Mouse (Mus musculus): ENCODE results near the gene Zfp819. TPM values are rescaled to one million over a fixed set of nuclear protein-coding genes. Genes with fewer than 3 reads are reported as not detected.

Gene Zfp819
- not detected for total RNA-seq (2021)

DNA sequence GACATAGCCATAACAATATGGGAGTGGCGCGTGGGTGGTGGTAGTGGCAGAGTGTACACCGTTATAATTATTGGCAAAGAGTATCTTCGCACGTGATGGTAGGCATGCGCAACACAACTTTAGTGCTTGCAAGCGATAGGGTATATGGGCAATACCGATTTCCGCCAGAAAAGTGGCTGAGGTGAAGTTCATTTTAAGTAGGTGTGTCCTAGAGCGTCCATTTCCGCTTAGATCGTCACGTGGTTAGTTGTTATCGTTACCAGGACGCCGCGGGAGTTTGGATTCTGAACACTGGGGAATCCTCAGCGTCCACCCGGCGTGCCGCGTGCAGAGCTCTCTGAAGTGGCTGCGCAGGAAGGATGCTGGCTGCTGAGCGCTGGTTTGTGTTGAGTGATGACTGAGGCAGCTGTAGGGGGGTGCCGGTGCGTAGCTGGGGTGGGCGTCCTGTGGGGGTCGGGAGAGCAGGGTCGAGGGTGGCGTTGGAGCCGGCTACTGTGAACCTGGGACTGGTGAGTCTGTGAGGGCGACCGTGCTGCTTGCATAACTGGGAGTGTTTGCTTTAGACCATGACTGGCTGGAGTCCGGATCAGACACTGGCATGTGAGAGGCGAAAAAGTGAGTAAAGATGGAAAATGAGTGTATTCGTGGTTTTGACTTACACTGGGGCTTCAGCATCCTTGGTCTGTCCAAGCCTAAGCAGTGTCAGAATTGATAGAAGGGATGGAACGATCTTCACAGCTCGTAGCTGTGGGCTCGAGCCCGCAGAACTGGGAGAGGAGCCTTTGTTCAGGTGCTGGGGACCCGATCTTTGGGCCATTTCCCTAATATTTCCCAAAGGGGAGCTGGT is at the start of gene Zfp819:
TSS of gene Zfp819 (plus strand) at position 274 of the 847 bp plus-strand sequence.
- peak; percentile 9 to 29 for DNase-seq
- intact Hi-C loops (cut with DNase I), result no loop called here

DNA sequence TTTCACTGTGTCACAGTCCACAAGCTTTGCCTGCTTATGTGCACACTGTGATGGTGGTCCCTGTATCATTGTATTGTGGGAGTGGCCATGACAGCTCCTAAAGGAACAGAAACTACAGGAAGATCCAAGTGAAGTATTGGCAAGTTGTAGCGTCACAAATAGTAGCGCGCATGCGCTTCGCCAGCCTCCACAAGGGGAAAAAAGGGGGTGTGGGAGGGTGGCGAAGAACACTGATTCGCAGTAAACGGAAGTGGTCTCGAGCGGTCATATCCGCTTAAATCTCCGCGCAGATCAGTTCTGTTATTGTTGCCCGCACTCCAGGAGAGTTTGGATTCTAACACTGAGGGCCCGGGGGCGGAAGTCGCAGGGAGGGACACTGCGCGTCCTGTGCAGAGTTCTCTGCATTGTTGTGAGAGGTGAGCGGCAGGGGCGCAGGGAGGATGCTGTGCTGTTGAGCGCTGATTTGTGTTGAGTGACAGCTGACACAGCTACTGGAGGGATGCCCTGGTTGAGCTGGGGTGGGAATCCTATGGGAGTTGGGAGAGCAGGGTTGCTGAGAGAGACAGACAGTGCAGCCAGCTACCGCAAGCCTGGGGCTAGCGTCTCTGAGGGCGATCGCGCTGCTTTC is 44.8 kb upstream of the Zfp819 start, which contains the start of gene Zfp658:
TSS of gene Zfp658 (plus strand) at position 251 of the 628 bp plus-strand sequence.
- peak; percentile 79 to 81 for DNase-seq
- intact Hi-C loops (cut with DNase I), result loop anchor here (2.0 to 5.0 kb wide), 2 partner anchors 17 to 95 kb away; partner anchors contain the start of gene Zfp719

DNA sequence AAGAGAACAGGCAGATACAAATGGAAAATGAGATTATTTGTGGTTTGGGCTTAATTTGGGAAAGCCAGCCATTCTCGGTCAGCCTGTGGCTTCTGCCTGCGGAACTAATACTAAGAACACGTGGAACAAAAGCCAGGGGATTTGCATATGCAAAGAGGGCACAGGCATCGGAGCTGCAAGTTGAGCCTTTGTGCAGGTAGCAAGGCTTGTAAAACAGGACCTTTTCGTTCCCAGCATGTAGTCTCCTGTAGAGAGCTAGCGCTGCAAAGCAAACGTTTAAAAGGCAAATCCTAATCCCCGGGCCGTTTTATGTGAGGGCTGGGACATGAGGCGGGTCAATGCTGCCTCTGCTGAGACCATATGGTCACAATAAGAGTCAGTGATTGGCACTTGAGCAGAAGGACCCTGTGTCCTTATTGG is 44.3 kb upstream of the Zfp819 start:
- DNase-seq, result peak in 1 of 2 experiments; percentile 22
- intact Hi-C loops (cut with DNase I), result loop anchor here (2.0 to 5.0 kb wide), 2 partner anchors 16 to 95 kb away; partner anchors contain the start of gene Zfp719

DNA sequence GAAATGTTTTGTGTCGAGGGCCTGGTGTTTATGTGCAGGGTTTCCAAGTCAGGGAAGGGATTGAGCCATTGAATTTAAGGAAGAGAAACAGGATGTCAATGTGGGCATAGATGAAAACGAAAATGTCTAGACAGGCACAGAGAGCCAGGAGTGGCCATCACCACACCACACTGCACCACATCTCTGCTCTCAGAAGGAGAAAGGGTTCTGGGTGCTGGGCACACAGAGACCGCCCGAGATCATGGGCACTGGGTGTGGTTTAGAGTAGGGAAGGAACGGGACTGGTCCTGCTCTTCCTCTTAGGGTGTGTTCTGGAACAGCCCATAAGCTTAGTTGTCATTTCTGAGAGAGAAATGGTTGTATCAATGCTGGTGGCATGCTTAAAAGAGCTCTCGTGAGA is 43.7 kb upstream of the Zfp819 start:
- DNase-seq, result peak in 1 of 2 experiments; percentile 16
- intact Hi-C loops (cut with DNase I), result loop anchor here (2.0 to 5.0 kb wide), 2 partner anchors 16 to 96 kb away; partner anchors contain the start of gene Zfp719

DNA sequence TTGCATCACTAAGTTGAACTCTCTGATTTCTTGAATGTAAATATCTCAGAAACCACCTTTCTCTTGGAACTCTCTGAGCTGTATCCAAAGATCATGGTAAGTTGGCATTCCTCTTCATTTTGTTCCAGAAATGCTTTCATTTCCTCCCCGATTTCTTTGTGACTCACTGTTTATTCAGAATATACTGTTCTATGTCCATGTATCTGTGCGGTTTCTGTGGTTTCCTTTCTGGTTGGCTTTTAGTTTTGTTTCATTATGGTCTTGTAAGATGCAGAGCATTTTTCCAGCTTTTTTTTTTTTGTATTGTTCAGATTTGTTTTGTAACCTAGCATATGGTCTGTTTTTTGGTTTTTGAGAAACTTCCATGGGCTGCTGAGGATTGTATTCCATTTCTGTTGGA is 35.8 kb upstream of the Zfp819 start:
- intact Hi-C loops (cut with DNase I), result loop anchor here (10.0 kb wide), 1 partner anchor 256 kb away; the partner anchor contains the start of gene Zfp715
- no peak for DNase-seq

DNA sequence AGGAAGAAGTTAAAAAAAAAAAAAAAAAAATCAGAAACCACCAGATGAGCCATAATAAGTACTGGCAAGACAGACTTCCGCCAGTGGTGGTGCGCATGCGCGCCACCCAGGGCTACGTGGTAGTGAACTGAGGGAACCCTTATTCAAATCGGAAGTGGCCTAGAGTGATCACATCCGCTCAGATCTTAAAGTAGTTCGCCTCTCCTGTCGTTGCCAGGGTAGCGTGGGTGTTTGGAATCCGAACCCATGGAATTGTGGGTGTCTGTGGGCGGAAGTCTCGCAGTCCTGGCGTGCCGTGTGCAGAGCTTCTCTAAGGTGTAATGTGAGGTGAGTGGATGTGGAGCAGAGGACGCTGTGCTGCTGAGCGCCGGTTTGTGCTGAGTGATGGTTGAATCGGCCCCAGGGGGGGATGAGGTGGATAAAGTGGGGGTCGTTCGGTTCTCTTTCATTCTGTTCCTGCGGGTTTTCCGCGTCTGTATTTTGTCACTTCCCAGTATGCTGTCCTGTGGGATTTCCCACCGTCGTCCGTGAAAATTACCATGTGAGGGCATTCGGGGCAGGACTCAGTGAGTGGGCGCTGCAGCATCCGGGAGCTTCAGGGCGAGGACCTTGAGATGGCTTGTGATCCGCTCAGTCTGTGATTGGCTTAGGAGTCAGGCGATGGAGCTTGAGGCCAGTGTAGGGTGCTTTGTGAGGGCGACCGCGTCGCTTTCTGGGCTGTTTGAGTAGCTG is 27.4 kb upstream of the Zfp819 start, which contains the start of gene Zfp719:
TSS of gene Zfp719 (plus strand) at position 171 of the 732 bp plus-strand sequence.
- peak; percentile 83 to 85 for DNase-seq
- intact Hi-C loops (cut with DNase I), result loop anchor here (1.0 to 10.0 kb wide), 5 partner anchors 17 to 315 kb away; partner anchors contain the start of genes Ctu1, Zfp658 and Zfp715

DNA sequence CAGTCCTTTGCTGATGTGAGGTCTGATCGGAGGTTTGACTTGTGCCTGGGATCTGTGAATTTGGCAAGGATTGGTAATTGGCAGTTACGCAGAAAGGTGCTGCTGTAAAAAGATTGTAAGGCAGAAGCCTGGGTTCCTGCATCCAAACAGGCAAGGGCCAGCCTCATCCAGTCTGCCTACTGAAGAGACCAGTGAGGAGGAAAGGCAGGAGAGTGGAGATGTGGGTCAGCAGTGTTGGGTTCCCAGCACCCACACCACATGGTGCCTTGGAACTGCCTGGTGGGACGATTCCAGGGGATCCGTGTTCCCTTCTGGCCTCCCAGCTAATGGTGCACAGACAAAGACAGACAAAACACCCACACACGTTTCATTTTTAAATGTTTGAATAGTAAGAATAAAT is 26.4 kb upstream of the Zfp819 start:
- DNase-seq, result no peak
- intact Hi-C loops (cut with DNase I), result loop anchor here (10.0 kb wide), 1 partner anchor 314 kb away; no protein-coding TSS in a partner anchor

DNA sequence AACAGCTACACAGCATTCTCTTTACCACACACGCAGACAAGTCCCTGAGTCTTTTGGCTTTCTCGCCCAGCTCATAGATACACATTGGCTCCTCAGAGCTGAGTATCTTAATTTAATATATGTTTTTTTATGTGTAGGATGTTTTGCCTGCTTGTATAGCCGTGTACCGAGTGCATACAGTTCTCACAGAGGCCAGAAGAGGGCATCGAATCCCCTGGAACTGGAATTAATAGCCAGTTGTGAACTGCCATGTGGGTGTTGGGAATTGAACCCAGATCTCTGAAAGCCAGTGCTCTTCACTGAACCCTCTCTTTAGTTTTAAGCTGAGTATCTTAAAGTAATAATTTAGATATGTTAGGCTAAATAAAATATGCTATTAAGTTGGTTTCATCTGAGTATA is 22.2 kb upstream of the Zfp819 start:
- intact Hi-C loops (cut with DNase I), result loop anchor here (10.0 kb wide), 1 partner anchor 310 kb away; no protein-coding TSS in a partner anchor
- DNase-seq, result no peak

DNA sequence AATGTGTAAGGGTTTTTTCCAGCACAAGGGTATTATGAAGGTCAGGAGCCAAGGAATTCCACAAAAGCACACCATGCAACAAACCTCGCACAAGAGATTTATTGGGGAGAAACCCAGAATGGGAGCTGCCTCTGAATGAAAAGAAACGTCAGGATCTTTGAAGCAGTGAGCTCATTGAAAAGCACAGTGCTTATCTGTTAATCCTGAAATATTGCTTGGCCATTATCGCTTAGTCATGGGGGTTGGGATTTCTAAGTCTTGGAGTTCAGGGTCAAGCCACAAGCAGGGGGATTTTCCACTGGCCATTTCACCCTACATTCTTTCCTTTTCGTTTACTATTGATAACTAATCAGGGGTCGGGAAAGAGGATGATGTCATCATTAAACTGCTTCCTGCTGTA is 5.1 kb upstream of the Zfp819 start:
- DNase-seq, result no peak
- intact Hi-C loops (cut with DNase I), result no loop called here

DNA sequence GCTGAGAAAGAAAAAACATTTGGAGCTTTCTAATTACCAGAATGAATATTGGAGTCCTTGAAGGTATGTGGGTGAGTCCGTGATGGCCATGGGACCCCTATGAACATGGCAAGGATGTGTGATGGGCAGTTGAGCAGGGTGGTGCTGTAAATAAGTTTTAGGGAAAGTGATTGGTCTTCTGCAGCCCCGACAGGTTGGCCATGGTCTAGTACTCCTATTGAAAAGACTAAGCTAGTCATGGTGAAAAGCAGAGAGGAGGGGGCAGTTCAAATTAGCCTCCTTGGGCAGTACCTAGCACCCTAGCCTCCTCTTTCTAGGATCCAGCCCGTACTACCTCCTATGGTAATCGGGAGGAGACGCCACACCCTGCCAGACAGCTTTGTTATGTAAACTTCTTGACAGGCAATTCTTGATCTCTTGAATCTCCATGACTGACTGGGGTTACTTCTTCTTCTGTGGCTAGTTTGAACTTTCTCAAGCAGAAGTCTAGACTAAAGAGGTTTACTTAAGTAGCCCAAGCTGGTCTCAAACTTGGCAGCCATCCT is 846 bp downstream of the Zfp819 start:
- intact Hi-C loops (cut with DNase I), result no loop called here
- DNase-seq, result no peak

DNA sequence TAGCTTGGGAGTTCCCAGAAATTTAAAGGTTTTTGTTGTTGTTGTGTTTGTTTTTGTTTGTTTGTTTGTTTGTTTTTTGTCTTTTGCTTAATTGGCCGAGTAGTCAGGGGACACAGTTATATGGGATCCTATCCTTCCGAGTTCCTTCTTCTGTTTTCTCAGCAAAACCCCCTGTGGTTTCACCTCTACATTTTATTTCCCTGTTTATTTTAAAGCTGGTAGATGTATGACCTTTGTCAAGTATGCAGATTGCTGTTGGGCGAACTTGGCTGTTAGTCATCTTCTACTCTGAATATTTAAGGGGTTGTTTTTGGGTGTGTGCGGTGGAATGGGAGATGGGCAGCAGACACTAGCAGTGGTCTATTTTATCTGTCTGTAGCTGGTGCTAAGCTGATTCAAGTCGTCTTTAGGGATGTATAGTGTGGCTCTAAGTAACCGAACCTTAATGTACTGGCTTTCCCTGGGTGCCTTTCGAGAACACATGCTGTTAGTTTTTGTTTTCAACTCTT is 1.4 kb downstream of the Zfp819 start:
- intact Hi-C loops (cut with DNase I), result no loop called here
- DNase-seq, result no peak

DNA sequence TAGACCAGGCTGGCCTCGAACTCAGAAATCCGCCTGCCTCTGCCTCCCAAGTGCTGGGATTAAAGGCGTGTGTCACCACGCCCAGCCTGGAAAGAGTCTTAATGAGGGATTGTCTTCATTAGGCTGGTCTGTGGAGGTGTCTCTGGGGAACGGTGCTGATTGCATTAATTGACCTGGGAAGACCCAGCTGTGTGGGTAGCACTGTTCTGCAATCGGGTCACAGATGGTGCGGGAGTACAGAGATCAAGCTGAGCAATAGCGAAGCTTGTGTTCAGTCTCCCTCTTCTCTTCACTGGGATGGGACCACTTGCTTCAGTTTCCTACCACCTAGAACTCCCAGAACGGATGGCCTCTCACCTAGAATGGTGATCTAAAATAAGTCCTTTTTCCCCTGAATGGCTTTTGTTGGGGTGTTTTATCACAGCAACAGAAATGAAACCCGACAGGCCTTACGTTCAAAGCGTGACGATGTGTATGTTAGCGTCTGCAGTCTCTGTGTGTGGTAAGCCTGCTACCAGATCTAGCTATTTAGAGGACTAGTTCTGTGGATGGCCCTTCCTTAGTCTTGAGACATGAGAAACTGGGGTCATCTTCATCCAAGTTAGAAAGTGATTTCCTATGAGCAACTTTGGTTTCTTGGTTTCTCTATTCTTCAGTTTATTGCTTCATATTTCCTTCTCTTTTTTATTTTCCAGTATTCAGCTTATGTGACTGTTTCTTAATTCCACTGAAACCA is 7.0 kb downstream of the Zfp819 start:
- intact Hi-C loops (cut with DNase I), result no loop called here
- DNase-seq, result no peak

DNA sequence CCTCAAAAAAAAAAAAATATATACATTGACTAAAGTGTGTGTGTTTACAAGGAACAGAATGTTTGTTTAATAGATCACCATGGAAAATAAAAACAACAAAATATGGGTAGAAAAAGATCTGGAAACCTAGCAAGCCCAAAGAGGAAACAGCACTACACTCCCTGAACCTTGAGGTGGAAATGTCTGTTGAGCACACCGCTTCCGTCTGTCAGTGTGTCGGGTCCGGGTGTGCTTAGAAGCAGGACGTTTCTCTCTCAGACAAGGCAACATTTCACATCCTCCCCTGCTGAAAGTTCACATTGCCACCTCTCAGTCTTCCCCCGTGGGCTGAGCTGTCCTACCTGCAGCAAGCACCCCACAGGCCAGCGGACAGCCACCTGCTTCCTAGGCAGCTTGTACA is 16.0 kb downstream of the Zfp819 start:
- DNase-seq, result no peak
- intact Hi-C loops (cut with DNase I), result no loop called here

DNA sequence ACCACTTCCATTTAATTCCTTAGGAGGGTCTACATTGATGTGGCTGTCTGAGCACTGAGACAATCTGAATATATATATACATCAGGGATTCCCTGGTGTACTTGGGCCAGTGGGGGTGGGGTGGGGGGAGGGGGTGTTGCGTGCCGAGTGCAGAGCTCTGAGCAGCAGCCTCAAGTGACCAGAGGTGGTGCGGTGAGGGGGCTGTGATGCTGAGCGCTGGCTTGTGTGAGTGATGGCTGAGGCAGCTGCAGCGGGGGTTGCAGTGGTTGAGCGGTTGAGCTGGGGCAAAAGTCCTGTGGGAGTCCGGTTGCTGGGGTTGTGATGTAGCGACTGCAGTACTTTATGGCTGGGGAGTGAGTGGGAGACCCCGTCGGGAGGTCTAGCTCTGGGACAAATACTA is 16.9 kb downstream of the Zfp819 start:
- intact Hi-C loops (cut with DNase I), result no loop called here
- DNase-seq, result no peak

DNA sequence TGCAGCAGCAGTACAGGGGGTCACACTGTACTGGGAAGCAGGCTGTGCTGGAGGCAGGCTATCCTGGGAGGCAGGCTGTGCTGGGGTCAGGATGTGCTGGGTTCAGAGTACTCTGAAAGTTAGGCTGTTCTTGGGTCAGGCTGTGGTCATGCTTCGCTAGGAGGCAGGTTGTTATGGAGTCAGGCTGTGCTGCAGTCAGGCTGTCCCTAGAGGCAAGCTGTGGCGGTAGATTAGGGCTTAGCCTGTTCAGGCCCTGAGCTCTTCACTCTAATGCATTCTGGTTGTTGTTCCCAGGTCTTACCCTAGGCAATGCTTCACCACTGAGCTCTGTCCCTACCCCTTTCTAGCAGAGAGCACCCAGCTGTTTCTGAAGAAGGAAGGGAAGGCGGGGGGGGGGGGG is 18.1 kb downstream of the Zfp819 start:
- intact Hi-C loops (cut with DNase I), result no loop called here
- DNase-seq, result no peak

DNA sequence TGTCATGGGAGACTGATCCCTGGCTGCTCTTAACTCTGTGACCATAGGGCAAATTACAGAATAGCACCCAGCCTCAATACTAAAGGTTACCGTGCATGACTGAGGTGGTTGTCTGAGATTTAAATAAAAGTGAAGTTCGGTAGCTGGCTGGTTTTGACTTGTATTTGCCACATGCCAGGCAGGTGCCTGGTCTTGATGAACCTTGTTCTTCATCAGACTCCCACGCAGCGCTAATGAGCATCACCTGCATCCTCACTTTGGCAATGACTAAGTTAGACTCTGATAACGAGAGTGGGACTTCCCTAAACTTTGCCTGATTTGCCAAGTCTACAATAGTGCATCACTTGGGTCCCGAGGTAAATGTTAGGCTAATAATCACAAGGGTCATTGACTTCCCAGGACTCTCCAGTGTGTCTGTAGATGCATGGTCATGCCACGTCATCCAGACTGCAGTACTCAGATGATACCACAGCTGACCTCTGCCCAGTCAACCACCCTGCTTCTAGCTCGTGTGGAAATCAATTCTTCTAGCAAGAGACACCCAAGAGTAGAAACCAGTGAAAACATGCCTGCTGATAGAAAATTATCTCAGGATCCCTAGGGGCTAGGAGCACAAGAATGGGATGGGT is 18.9 kb downstream of the Zfp819 start:
- no peak for DNase-seq
- intact Hi-C loops (cut with DNase I), result no loop called here

DNA sequence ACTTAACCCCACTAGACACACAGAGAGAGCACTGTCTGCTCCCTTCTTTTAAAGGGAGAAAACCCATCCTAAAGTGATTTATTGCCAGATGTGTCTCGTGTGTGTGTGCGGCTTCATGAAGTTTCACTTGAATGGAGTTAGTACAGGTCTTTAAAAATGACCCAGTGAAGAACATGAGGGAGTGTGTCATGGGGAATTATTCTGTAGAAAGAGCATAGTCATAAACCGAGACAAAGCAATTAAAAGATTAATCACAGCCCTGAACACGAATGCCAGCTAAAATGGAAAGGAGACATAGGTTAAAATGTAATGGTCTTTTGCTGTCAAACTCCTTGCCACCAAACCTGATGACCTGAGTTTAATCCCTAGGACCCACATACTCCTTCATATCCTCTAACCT is 27.0 kb downstream of the Zfp819 start:
- intact Hi-C loops (cut with DNase I), result no loop called here
- DNase-seq, result no peak

DNA sequence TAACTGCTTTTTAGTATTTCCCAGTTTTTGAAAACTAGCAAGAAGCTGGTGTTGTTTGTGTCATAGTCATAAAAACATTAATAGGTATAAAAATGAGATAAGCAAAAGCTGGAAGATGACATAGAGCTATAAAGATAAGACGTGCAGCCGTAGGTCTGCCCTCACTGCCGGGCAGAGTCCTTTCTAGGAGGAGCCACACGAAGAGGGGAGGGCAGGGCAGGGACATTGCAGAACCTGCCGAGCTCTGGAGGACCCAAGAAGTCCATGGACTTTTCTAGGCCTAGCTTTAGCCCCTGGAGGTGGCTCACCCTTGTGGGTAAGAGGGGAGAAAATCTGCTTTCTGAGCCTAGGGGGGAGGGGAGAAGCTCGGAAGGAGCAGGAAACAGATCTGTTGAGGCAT is 27.5 kb downstream of the Zfp819 start, which contains the start of gene Ceacam18:
TSS of gene Ceacam18 (plus strand) at position 208 of the 400 bp plus-strand sequence.
- DNase-seq, result no peak
- intact Hi-C loops (cut with DNase I), result no loop called here

DNA sequence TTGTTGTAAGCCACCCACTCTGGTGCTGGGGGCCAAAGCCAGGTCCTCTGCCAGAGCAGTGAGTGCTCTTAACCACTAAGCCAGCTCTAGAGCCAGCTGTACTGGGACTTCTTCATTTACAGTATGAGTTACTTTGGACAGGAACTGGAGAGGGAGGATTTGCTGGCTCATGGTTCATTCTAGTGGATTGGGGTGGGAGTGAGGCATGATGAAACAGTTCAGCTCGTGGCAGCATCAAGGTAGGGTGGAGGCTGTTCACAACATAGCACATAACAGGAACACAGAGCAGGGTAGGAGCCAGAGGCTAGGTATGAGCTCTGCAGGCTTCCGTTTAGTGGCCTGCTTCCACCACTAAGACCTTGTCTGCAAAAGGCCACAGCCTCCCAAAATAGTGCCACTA is 29.2 kb downstream of the Zfp819 start:
- intact Hi-C loops (cut with DNase I), result no loop called here
- DNase-seq, result no peak
